Mouse (Mus musculus): ENCODE measurements around the gene Eps8l1. TPM values are rescaled to one million over a fixed set of nuclear protein-coding genes. Genes with fewer than 3 reads are reported as not detected.

Eps8l1 gene
- polyA plus RNA-seq, 1 experiment from 2014 or later, result 5.0 TPM

- 1% methylated on average over 61 of the region's 62 CpGs for WGBS
- Histone ChIP-seq H3K9ac (replicated peaks; ENCODE audit: low read depth, low read length) (peak within 1 kb of the TSS; percentile 95), H3K27ac (ENCODE audit: low read length) (peak within 1 kb of the TSS; percentile 93), H3K4me1 (ENCODE audit: control insufficient read depth, insufficient read depth, low read length) (peaks cover 25% of the 10 kb centered on the region), H3K9me3 (ENCODE audit: control insufficient read depth, low read depth, low read length) (no peaks in the 10 kb centered on the region), H3K4me3 (ENCODE audit: low read depth, low read length) (peak within 1 kb of the TSS; percentile 91), H3K4me2 (replicated peaks; ENCODE audit: low read depth, low read length) (peak within 1 kb of the TSS; percentile 61), H3K27me3 (ENCODE audit: control insufficient read depth, insufficient read depth, low read length) (no peaks in the 10 kb centered on the region), H3K36me3 (ENCODE audit: control insufficient read depth, insufficient read depth, low read length) (peaks cover 2% of the 10 kb centered on the region; the same call in 1 of the 2 replicates)
- ATAC-seq (ENCODE audit: insufficient number of reproducible peaks, insufficient read depth, low FRiP score, low read depth), result peak; percentile 94
Observed at GRCm38 (mm10) chr7:4501558-4502397, 41.3 kb downstream of the Eps8l1 start, which contains the start of gene Ppp1r12c. Gene Ppp1r12c (minus strand): TSS chr7:4501680.

DNA sequence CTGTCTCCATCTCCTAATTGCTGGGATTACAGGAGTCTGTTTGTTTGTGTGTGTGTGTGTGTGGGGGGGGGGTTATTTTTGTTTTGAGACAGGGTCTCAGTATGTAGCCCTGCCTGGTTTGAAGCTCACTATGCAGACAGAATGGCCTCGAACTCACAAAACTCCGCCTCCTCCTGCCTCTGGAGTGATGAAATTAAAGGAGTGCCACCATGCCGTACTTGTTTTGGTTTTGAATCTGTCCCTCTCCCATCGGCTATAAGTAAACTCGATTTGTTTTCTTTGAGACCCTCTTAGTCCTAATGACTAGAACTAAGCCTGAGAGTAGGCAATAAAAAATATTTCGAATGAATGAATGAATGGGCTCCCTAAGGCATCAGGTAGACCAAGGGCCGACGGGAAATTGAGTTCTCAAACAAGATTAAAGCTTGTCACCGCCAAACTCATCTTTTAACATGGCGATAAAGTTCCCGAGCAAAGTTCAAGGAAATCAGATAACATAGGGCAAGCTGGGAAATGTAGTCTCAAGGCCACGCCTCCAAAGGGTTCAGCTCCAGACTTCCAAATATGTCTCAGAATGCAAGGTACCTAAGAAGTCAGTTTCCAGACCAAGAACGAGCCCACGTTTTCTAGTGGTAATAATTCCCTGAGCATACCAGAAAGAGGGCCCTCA lies 42.1 kb downstream of the Eps8l1 start:
- WGBS, result 9% methylated on average over 14 of the region's 14 CpGs
- peaks cover 25% of the 10 kb centered on the region for H3K4me1 ChIP-seq (ENCODE audit: control insufficient read depth, insufficient read depth, low read length)
- H3K4me3 ChIP-seq (ENCODE audit: low read depth, low read length), result peak overlapping the region; percentile 91
- peak overlapping the region; percentile 95; the same call in 1 of the 2 replicates for H3K9ac ChIP-seq (replicated peaks; ENCODE audit: low read depth, low read length)
- no peaks in the 10 kb centered on the region for H3K27me3 ChIP-seq (ENCODE audit: control insufficient read depth, insufficient read depth, low read length)
- no peaks in the 10 kb centered on the region for H3K36me3 ChIP-seq (ENCODE audit: control insufficient read depth, insufficient read depth, low read length)
- peak overlapping the region; percentile 61 for H3K4me2 ChIP-seq (replicated peaks; ENCODE audit: low read depth, low read length)
- no peak; the same call in 1 of the 2 replicates for ATAC-seq (ENCODE audit: insufficient number of reproducible peaks, insufficient read depth, low FRiP score, low read depth)
- H3K27ac ChIP-seq (ENCODE audit: low read length), result peak overlapping the region; percentile 93
- H3K9me3 ChIP-seq (ENCODE audit: control insufficient read depth, low read depth, low read length), result no peaks in the 10 kb centered on the region

DNA sequence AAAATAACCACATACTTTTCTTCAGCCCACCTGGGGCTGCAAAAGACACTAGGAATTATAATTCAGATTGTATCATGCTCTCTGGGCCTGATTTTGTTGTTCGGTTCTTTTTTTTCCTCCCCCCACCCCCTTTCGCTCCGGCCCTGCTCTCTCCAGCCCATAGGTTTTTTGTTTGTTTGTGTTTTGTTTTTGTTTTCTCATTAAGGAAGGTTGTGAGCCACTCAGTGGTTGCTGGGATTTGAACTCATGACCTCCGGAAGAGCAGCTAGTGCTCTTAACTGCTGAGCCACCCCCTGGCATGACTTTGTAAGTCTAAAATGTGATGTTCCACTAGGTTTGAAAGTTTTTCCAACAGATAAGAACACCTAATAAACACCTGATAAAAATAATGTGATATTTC lies 42.6 kb downstream of the Eps8l1 start:
- ATAC-seq (ENCODE audit: insufficient number of reproducible peaks, insufficient read depth, low FRiP score, low read depth), result no peak
- Histone ChIP-seq H3K9ac (replicated peaks; ENCODE audit: low read depth, low read length) (no peak overlapping the region), H3K27me3 (ENCODE audit: control insufficient read depth, insufficient read depth, low read length) (no peaks in the 10 kb centered on the region), H3K9me3 (ENCODE audit: control insufficient read depth, low read depth, low read length) (no peaks in the 10 kb centered on the region), H3K4me2 (replicated peaks; ENCODE audit: low read depth, low read length) (no peak overlapping the region), H3K27ac (ENCODE audit: low read length) (peak overlapping the region; percentile 16; the same call in 1 of the 2 replicates), H3K36me3 (ENCODE audit: control insufficient read depth, insufficient read depth, low read length) (no peaks in the 10 kb centered on the region), H3K4me3 (ENCODE audit: low read depth, low read length) (no peak overlapping the region), H3K4me1 (ENCODE audit: control insufficient read depth, insufficient read depth, low read length) (peaks cover 23% of the 10 kb centered on the region)
- WGBS, result 80% methylated on average over 4 of the region's 4 CpGs

DNA sequence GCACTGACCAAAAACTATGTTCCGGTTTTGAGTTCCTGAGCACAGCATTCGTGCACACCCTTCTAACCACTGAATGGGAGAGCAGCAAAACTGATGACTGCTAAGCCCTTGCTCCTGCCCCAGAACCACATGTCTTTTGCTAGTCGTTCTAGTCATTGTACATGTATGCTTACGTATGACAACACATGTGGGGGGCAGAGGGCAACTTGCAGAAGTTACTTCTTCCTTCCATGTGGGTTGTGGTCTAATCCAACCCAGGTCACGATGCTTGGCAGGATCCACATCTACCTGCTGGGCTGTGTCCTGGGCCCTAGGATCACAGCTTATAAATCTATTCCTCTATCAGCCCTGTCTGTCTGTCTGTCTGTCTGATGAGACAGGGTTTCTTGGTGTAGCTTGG lies 43.4 kb downstream of the Eps8l1 start:
- Histone ChIP-seq H3K27me3 (ENCODE audit: control insufficient read depth, insufficient read depth, low read length) (no peaks in the 10 kb centered on the region), H3K4me1 (ENCODE audit: control insufficient read depth, insufficient read depth, low read length) (peaks cover 15% of the 10 kb centered on the region), H3K9me3 (ENCODE audit: control insufficient read depth, low read depth, low read length) (no peaks in the 10 kb centered on the region), H3K4me3 (ENCODE audit: low read depth, low read length) (no peak overlapping the region), H3K27ac (ENCODE audit: low read length) (no peak overlapping the region), H3K36me3 (ENCODE audit: control insufficient read depth, insufficient read depth, low read length) (no peaks in the 10 kb centered on the region), H3K9ac (replicated peaks; ENCODE audit: low read depth, low read length) (no peak overlapping the region), H3K4me2 (replicated peaks; ENCODE audit: low read depth, low read length) (no peak overlapping the region)
- WGBS, result 76% methylated on average over 5 of the region's 5 CpGs
- ATAC-seq (ENCODE audit: insufficient number of reproducible peaks, insufficient read depth, low FRiP score, low read depth), result no peak

GRCm38 (mm10) chr7:4504646-4505435 lies 44.4 kb downstream of the Eps8l1 start:
- Histone ChIP-seq H3K9ac (replicated peaks; ENCODE audit: low read depth, low read length) (no peak overlapping the region), H3K27me3 (ENCODE audit: control insufficient read depth, insufficient read depth, low read length) (no peaks in the 10 kb centered on the region), H3K36me3 (ENCODE audit: control insufficient read depth, insufficient read depth, low read length) (no peaks in the 10 kb centered on the region), H3K4me3 (ENCODE audit: low read depth, low read length) (no peak overlapping the region), H3K27ac (ENCODE audit: low read length) (no peak overlapping the region), H3K4me2 (replicated peaks; ENCODE audit: low read depth, low read length) (no peak overlapping the region), H3K4me1 (ENCODE audit: control insufficient read depth, insufficient read depth, low read length) (peaks cover 9% of the 10 kb centered on the region), H3K9me3 (ENCODE audit: control insufficient read depth, low read depth, low read length) (no peaks in the 10 kb centered on the region)
- WGBS, result 62% methylated on average over 11 of the region's 11 CpGs
- ATAC-seq (ENCODE audit: insufficient number of reproducible peaks, insufficient read depth, low FRiP score, low read depth), result no peak

GRCm38 (mm10) chr7:4507220-4507619 lies 46.7 kb downstream of the Eps8l1 start:
- Histone ChIP-seq H3K27ac (ENCODE audit: low read length) (no peak overlapping the region), H3K9me3 (ENCODE audit: control insufficient read depth, low read depth, low read length) (no peaks in the 10 kb centered on the region), H3K4me3 (ENCODE audit: low read depth, low read length) (no peak overlapping the region), H3K36me3 (ENCODE audit: control insufficient read depth, insufficient read depth, low read length) (no peaks in the 10 kb centered on the region), H3K9ac (replicated peaks; ENCODE audit: low read depth, low read length) (no peak overlapping the region), H3K4me1 (ENCODE audit: control insufficient read depth, insufficient read depth, low read length) (0 out of 2 replicates have a peak, but pooled peaks cover 4% of the 10 kb centered on the region), H3K27me3 (ENCODE audit: control insufficient read depth, insufficient read depth, low read length) (no peaks in the 10 kb centered on the region), H3K4me2 (replicated peaks; ENCODE audit: low read depth, low read length) (no peak overlapping the region)
- WGBS, result 57% methylated on average over 3 of the region's 4 CpGs
- ATAC-seq (ENCODE audit: insufficient number of reproducible peaks, insufficient read depth, low FRiP score, low read depth), result no peak

GRCm38 (mm10) chr7:4508062-4508738 lies 47.7 kb downstream of the Eps8l1 start:
- no peaks in the 10 kb centered on the region for H3K27me3 ChIP-seq (ENCODE audit: control insufficient read depth, insufficient read depth, low read length)
- H3K27ac ChIP-seq (ENCODE audit: low read length), result no peak overlapping the region
- no peak overlapping the region for H3K4me2 ChIP-seq (replicated peaks; ENCODE audit: low read depth, low read length)
- H3K36me3 ChIP-seq (ENCODE audit: control insufficient read depth, insufficient read depth, low read length), result no peaks in the 10 kb centered on the region
- no peak overlapping the region for H3K4me3 ChIP-seq (ENCODE audit: low read depth, low read length)
- no peak for ATAC-seq (ENCODE audit: insufficient number of reproducible peaks, insufficient read depth, low FRiP score, low read depth)
- H3K9ac ChIP-seq (replicated peaks; ENCODE audit: low read depth, low read length), result no peak overlapping the region
- H3K4me1 ChIP-seq (ENCODE audit: control insufficient read depth, insufficient read depth, low read length), result 0 out of 2 replicates have a peak, but pooled peaks cover 4% of the 10 kb centered on the region
- 73% methylated on average over 18 of the region's 32 CpGs for WGBS
- no peaks in the 10 kb centered on the region for H3K9me3 ChIP-seq (ENCODE audit: control insufficient read depth, low read depth, low read length)

DNA sequence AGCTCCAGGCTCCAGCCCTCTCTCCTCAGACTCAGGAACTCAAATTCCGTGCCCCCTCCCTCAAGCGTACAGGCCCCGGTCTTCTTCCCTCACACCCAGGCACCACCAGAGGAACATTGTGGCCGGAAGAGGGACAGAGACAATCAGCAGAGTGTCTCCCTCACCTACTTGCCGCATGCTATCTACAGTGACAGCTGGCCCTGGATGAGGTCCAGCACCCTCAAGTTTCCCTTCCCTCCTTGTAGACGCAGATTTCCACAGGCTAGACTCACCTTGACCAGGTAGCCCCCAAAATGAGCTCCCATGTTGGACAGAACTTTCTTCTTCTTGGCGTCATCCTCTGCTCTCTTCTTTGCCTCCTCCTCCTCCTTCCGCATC lies 48.3 kb downstream of the Eps8l1 start:
- no peak overlapping the region for H3K27ac ChIP-seq (ENCODE audit: low read length)
- H3K4me3 ChIP-seq (ENCODE audit: low read depth, low read length), result no peak overlapping the region
- WGBS, result 91% methylated on average over 8 of the region's 8 CpGs
- no peaks in the 10 kb centered on the region for H3K36me3 ChIP-seq (ENCODE audit: control insufficient read depth, insufficient read depth, low read length)
- no peaks in the 10 kb centered on the region for H3K27me3 ChIP-seq (ENCODE audit: control insufficient read depth, insufficient read depth, low read length)
- H3K4me1 ChIP-seq (ENCODE audit: control insufficient read depth, insufficient read depth, low read length), result peaks cover 8% of the 10 kb centered on the region
- no peak overlapping the region for H3K9ac ChIP-seq (replicated peaks; ENCODE audit: low read depth, low read length)
- H3K9me3 ChIP-seq (ENCODE audit: control insufficient read depth, low read depth, low read length), result no peaks in the 10 kb centered on the region
- no peak for ATAC-seq (ENCODE audit: insufficient number of reproducible peaks, insufficient read depth, low FRiP score, low read depth)
- H3K4me2 ChIP-seq (replicated peaks; ENCODE audit: low read depth, low read length), result no peak overlapping the region

Data from stomach, embryonic 14.5 days (tissue).